Mouse (Mus musculus) neural tube, postnatal 0 days (tissue): ENCODE measurements around the gene Slc33a1. TPM values are rescaled to one million over a fixed set of nuclear protein-coding genes. Genes with fewer than 3 reads are reported as not detected.

Experiments
- polyA plus RNA-seq: library from polyadenylated mRNA; unstranded; fragments of >200 nt; fragmentation: Nextera tagmentation; extraction: Ambion mirVana; gene quantifications from 2 replicates; pipeline ENCODE4 v1.2.1, GENCODE M21; 2015

Slc33a1 gene
- 19.4 and 22.5 TPM in 2 replicates for polyA plus RNA-seq

DNA sequence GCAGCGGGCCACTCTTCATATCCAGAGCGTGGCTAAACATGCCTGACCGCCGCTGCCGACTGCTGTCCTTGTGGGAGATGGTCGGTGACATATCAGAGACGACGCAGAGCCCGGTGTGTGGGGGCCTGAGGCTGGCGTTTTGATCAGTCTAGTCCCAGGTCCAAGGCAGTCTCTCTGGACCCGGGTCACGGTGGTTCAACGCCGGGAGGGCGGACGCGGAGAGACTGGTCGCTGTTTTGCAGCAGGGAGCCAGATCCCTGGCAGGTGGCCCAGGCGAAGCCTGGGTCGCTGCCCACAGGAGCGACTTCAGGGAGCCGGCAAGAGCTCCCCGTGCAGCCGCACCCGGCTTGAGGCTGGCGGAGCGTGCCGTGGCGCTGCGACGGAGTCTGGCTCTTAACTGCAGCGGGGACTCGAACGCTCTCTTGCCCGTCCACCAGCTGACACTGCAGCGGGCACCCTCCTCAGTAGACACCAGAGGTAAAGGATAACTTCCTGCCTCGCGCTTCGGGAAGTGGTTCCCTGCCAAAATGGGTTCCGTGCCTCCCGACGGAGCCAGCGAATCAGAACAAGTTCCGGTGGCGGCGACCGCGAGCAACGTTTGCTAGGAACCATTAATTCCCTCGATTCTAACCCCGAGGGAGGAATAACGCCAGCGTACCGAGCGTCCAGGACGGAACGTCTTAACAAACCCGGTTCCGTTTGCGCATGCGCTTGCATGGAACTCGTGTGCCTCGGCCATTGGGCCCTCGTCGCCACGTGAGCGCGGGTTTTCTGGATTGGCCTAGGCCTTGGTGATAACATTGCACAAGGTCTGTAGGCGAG, at the start of gene Slc33a1:
Slc33a1 (minus strand) TSS at position 669 of the 822 bp plus-strand sequence.

DNA sequence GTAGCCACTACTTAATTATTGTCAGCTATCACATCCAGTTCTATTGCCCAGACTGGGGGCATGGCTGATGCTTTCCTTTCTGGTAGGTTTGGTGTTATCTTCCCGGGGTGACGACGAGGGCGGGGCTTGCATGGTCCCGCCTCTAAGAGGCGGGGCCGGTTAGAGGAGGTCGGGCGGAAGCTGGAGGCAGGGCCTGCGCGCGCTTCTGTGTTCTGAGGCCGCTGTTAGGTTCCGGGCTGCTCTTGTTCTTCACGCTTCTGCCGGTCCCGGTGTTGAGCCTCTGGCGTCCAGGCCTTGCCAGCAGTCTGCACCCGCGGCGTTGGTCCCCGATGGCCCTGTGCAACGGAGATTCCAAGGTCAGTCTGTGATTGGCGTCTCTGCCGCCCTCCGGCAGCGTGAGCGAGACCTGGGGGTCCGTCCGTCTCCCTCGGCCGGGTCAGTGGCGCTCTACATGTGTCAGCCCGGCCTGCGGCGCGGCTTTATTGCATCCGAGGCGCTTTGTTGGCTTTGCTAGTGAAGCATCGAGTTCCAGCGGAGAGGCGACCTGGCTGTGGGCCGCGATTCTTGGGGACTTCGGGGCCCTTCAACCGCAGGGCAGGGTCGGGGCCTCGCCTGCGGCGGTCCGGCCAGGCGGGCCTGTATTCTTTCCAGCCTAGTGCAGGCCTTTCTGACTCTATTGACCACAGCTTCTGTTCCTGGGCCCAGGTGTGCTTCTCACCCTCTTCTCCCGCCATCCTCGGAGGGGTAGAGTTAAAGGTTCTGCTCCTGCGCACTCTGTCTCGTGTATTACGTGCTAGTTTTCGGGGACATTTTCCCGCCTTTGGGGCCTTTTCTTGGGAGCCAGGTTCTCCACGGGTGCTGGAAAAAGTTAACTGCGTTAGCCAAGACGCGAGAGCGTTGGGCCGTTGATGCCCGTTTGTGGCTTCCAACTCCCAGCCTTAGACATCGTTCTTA, 11.7 kb upstream of the Slc33a1 start, which contains the start of gene Gmps:
Gmps (plus strand) TSS at position 152 of the 954 bp plus-strand sequence.

DNA sequence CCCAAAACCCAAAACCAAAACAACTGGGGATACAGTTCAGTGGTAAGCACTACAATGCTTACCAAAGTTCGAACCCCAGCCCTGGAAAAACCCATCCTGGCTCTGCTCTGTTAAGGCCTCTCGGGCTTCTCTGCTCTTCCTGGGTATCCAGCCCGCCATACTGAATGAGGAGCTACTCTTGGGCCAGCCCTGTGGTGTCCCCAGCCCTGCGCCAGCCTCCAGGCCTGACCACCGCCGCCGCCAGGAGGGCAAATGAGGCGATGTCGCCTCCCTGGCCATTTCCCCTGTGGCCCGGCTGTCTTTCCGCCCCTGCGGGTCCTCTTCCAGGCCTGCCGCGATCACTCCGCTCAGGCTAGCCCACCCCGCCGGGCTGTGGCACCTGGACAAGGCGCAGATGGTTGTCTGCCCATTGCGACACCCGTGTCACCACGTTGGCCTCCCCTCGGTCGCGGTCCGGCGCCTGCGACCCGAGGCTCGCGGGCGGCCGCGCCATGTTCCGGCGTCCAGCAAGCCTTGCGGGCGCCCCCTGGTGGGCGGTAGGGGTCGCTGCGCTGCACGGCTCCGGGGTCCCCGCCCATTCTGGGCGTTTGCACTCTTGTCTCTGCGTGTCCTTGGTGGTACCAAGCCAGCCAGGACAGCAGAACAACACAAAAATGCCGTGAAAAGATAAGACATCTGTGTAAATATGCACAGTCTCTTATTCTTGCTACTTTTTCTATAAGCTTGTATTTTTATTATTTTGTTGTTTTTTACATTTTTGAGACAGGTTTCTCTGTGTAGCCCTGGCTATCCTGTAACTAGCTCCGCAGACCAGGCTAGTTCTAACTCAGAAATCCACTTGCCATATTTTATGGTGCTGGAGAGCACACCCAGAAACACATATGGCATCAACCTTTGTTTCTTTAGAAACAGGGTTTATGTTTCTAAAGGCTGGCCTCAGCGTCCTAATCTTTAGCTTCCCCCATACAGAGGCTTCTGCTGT, 35.4 kb downstream of the Slc33a1 start, which contains the start of gene E130311K13Rik:
E130311K13Rik (minus strand) TSS at position 595 of the 982 bp plus-strand sequence.

DNA sequence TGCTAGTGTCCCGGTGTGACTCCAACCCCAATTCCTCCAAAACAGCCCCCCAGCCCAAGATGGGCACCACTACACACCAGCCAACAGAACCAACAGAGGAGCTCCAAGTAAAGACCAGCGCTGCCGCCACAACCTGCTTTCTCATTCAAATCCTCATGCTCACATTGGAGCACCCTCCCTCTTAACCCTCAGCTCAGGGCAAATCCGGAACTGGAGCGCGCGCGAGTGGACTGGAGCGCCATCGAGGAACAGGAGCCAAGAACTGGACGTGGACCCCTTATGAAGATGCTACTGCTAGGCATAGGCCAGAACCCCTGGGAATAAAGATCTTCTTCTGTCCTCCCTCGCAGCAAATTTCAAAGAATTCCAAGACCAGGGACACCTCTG, 65.3 kb downstream of the Slc33a1 start, which contains the start of gene Plch1:
Plch1 (minus strand) TSS at position 164 of the 387 bp plus-strand sequence.

Other genes with a start within 250 kb of the Slc33a1 start
- gene Plch1, start 65.3 kb downstream of the Slc33a1 start, polyA plus RNA-seq: 4.8 and 6.1 TPM in 2 replicates
- gene E130311K13Rik, start 35.3 kb downstream of the Slc33a1 start, polyA plus RNA-seq: 10.8 and 10.9 TPM in 2 replicates
- 28.1 and 29.1 TPM in 2 replicates for gene Gmps, start 11.3 kb upstream of the Slc33a1 start, polyA plus RNA-seq
- 0.08 and 0.23 TPM in 2 replicates for gene Vmn2r1, start 116.8 kb upstream of the Slc33a1 start, polyA plus RNA-seq
- 0.10 and 0.12 TPM in 2 replicates for gene Vmn2r2, start 177.2 kb upstream of the Slc33a1 start, polyA plus RNA-seq